Mouse (Mus musculus) brain, adult 2 months (tissue): ENCODE data around the gene Als2cr12.
A peak's percentile ranks its signal among the peaks of the same experiment; 100 is the strongest.
"Not testable (repeated sequence)": the region's sequence is repeated elsewhere in the genome, so short reads cannot be mapped to it uniquely, and the experiment has no call there.

Experiments used
- DNase-seq: peaks from one replicate; pipeline ENCODE4 v3.0.0; 2011; ENCODE audit warnings: low read depth, low spot score

Als2cr12 gene

DNA sequence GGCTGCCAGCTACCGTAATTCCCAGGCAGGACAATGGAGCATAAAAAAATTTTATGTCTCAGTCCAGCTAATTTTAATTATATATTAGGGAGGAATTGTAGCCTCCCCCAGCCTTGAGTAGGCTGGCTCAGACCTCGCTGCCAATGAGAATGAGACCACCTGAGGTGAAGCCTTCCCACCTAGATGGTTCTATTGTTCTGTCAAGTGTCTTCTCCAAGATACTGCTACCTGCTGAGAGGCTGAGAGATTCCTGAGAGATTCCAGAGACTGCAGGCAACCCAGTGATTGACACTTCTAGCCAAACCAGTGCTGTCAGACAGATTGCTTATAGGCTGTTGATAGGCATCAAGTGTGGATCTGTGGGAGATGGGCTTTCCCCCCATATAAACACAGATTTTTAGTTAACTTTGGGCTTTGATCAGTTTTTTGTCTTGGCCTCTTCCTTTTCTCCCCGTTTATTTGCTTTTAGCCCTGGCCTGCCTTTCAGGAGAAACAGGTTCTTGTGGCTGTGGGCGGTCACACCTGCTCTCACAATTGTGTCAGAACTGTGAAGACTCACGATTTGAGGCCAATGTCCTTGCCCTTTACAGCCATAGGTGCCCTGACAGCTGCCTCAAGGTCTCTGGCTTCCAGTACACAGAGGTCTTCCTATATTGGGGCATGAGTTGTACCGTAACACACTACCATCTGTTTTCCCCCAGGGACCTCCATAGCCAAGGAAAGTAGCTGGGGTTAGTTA lies 5.6 kb downstream of the Als2cr12 start:
- no peak for DNase-seq

DNA sequence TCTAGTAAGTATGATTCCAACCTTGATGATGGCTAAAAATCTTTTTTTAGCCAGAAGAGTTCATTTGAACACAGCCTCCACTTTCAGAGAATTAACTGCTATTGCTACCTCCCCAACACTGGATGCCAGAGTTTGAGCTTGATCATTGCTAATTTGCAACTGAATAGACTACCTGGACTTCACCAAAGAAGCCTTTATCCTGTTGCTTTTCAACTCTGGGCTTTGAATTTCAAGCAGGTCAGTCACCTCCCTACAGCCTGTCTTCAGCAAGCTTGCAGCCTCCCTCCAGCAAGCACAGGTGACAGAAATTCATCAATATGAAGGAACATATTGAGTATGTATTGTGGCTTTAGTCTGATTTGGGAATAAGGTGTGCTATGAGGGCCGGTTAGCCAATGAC lies 6.4 kb downstream of the Als2cr12 start:
- DNase-seq: no peak

- DNase-seq: not testable (repeated sequence)
These were observed 17.4 kb downstream of the Als2cr12 start for GRCm38 (mm10) chr1:58678412-58678811.

DNA sequence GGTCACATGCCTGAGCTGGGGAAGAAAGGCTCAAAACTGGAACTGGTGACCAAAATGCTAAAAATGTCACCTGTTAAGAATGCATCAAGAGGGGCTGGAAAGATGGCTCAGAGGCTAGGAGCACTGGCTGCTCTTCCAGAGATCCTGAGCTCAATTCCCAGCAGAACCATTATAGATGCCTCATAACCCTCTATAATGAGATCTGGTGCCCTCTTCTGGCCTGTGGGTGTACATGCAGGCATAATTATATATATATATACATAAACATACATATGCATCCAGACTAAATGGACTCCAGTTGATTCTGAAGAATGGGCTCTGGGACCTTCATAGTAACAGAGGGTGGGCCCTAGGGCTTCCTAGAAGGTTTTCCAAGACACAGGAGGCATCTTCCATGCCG lies 18.2 kb downstream of the Als2cr12 start:
- peak; percentile 41 for DNase-seq

DNA sequence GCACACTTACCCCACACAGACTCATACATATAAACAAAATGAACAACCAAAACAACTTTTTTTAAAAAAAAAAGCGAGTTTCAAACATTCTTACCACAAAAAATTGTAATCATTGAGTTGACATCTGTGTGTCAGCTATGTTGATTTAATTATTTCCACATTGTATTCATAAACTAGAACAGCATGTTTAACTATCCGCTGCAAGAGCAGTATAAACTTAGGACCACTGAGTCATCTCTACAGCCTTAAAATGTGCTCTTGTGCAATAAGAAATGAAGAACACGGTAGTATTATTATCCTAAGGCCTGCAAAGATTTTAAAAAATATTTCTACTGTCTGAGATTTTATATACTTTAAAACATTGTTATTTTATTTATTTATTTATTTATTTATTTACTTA lies 20.8 kb downstream of the Als2cr12 start:
- DNase-seq: no peak

DNA sequence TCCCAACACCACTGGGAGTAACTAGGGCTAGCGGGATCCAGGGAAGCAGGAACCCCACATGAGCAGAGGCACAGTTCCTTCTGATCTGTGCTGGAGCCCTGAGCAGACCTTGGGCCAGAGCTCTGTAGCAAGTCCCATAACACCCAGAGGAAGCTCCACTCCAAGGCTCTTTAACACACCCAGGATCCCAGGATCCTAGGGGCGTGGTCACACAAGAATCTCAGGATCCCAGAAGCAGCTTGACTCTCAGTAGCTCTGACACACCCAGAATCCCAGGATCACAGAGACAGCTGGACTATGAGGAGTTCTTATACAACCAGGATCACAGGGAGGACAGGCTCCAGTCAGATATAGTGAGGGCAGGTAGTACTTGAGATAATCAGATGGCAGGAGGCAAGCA lies 23.7 kb downstream of the Als2cr12 start:
- no peak for DNase-seq

- DNase-seq: not testable (repeated sequence)
These were observed 26.2 kb downstream of the Als2cr12 start for GRCm38 (mm10) chr1:58669635-58670034.

GRCm38 (mm10) chr1:58668191-58668590 lies 27.6 kb downstream of the Als2cr12 start:
- DNase-seq: no peak

DNA sequence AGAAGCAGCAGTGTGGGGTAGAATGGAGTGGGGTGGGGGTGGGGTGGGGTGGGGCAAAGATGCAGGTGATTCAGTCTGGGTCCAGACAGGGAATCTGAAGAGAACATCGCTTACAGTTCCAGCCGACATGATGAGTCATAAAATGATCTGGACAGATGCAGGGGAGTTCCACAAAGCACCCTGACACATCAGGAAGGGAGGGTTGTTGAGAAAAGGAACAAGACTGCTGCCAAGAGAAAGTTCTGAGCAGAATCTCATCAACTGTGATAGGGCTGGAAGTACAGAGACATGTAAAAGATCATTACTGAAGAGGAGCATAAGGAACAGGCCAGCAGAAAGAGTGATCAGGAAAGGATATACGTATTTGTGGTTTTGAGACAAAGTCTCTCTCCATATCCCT lies 32.4 kb downstream of the Als2cr12 start:
- DNase-seq: peak; percentile 17

GRCm38 (mm10) chr1:58662671-58663070 lies 33.1 kb downstream of the Als2cr12 start:
- not testable (repeated sequence) for DNase-seq

GRCm38 (mm10) chr1:58652480-58653403 lies 43.0 kb downstream of the Als2cr12 start:
- DNase-seq: peak; percentile 81

- not testable (repeated sequence) for DNase-seq
These were observed 44.0 kb downstream of the Als2cr12 start for GRCm38 (mm10) chr1:58651571-58652456.

GRCm38 (mm10) chr1:58628847-58629246 lies 66.9 kb downstream of the Als2cr12 start:
- DNase-seq: not testable (repeated sequence)

GRCm38 (mm10) chr1:58621996-58622748 lies 73.6 kb downstream of the Als2cr12 start:
- peak; percentile 92 for DNase-seq

DNA sequence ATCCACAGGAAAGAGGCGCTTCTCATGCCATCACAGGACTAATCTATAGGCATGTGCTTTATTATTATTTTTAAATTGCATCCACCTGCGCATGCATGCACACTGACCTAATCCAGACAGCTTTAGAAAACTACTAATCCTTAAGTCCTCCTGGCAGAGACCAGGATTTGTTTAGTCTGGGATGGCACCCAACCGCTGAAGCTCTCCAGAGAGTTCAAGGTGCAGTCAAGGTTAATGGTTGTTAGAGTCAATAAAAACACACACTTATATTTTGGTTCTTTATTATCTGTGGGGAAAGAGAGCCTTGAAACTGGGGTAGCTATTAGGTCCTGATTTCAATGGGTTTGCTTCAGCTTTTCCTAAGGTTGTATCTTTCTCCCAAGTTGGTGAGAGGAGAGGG lies 74.5 kb downstream of the Als2cr12 start:
- no peak for DNase-seq

DNA sequence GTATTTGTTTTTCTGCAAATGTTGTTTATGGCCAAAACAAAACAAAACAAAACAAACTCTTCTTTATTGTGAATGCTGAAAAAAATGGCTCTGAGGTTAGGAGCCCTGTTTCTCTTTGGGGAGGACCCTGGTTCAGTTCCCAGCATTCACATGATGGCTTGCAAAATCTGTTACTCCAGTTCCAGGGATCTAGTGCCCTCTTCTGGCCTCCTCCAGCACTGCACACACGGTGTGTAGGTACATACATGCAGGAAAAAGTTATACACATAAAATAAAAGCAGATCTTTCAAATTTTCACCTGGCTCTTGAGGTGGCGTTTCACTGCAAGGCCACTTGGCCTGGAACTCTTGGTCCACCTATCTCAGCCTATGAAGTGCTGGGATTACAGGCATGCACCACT lies 77.0 kb downstream of the Als2cr12 start:
- no peak for DNase-seq

- peak; percentile 63 for DNase-seq
These were observed 77.7 kb downstream of the Als2cr12 start for GRCm38 (mm10) chr1:58617978-58618668.

GRCm38 (mm10) chr1:58617076-58617475 lies 78.7 kb downstream of the Als2cr12 start:
- DNase-seq: peak; percentile 62

- no peak for DNase-seq
These were observed 79.6 kb downstream of the Als2cr12 start for GRCm38 (mm10) chr1:58616176-58616575.

- DNase-seq: no peak
These were observed 80.6 kb downstream of the Als2cr12 start for GRCm38 (mm10) chr1:58615146-58615545.
